Mouse (Mus musculus): ENCODE measurements at regions not wholly inside any gene's neighbourhood (a gene's known extent, or its start where the extent isn't known, plus 50 kb on each side); places are given as distances from the start of the nearest gene placed in this dataset.
A peak's percentile ranks its signal among the peaks of the same experiment; 100 is the strongest.

- ATAC-seq (ENCODE audit: low FRiP score), result no peak
- Histone ChIP-seq H3K4me2 (no peak overlapping the region), H3K36me3 (no peaks in the 10 kb centered on the region), H3K4me3 (no peak overlapping the region), H3K27me3 (no peaks in the 10 kb centered on the region), H3K9me3 (no peaks in the 10 kb centered on the region), H3K27ac (no peak overlapping the region), H3K9ac (no peak overlapping the region), H3K4me1 (replicated peaks) (no peaks in the 10 kb centered on the region)
- 83% methylated on average over 4 of the region's 4 CpGs for WGBS
These were observed 338.8 kb upstream of the Arglu1 start for GRCm38 (mm10) chr8:9029156-9029555.

- WGBS, result 66% methylated on average over 4 of the region's 4 CpGs
- ATAC-seq (ENCODE audit: low FRiP score), result no peak
These were observed 337.4 kb upstream of the Arglu1 start for GRCm38 (mm10) chr8:9027672-9028071.

GRCm38 (mm10) chr8:9025872-9026271 is 335.6 kb upstream of the Arglu1 start:
- Histone ChIP-seq H3K9ac (no peak overlapping the region), H3K4me2 (no peak overlapping the region), H3K4me1 (replicated peaks) (no peaks in the 10 kb centered on the region), H3K4me3 (no peak overlapping the region), H3K9me3 (no peaks in the 10 kb centered on the region), H3K27ac (no peak overlapping the region), H3K27me3 (no peaks in the 10 kb centered on the region), H3K36me3 (no peaks in the 10 kb centered on the region)
- WGBS, result 86% methylated on average over 3 of the region's 3 CpGs
- no peak for ATAC-seq (ENCODE audit: low FRiP score)

More at GRCm38 (mm10) chr8:9027672-9028071, 337.4 kb upstream of the Arglu1 start:
- Histone ChIP-seq H3K9ac (no peak overlapping the region), H3K36me3 (no peaks in the 10 kb centered on the region), H3K4me1 (replicated peaks) (no peaks in the 10 kb centered on the region), H3K27ac (no peak overlapping the region), H3K9me3 (no peaks in the 10 kb centered on the region), H3K4me2 (no peak overlapping the region), H3K4me3 (no peak overlapping the region), H3K27me3 (no peaks in the 10 kb centered on the region)

- Histone ChIP-seq H3K9me3 (no peaks in the 10 kb centered on the region), H3K36me3 (no peaks in the 10 kb centered on the region), H3K27ac (no peak overlapping the region), H3K27me3 (no peaks in the 10 kb centered on the region), H3K4me1 (replicated peaks) (no peaks in the 10 kb centered on the region), H3K4me2 (no peak overlapping the region), H3K4me3 (no peak overlapping the region), H3K9ac (no peak overlapping the region)
- ATAC-seq (ENCODE audit: low FRiP score), result no peak
- whole genome bisulfite sequencing, result 84% methylated on average over 3 of the region's 3 CpGs
These were observed 335.1 kb upstream of the Arglu1 start for GRCm38 (mm10) chr8:9025378-9025777.

- Histone ChIP-seq H3K4me1 (replicated peaks) (no peaks in the 10 kb centered on the region), H3K4me3 (no peak overlapping the region), H3K4me2 (no peak overlapping the region), H3K9me3 (no peaks in the 10 kb centered on the region), H3K36me3 (no peaks in the 10 kb centered on the region), H3K27me3 (no peaks in the 10 kb centered on the region), H3K9ac (no peak overlapping the region), H3K27ac (no peak overlapping the region)
- WGBS, result 97% methylated on average over 2 of the region's 2 CpGs
- ATAC-seq (ENCODE audit: low FRiP score), result no peak
These were observed 330.4 kb upstream of the Arglu1 start for GRCm38 (mm10) chr8:9020744-9021143.

- ATAC-seq (ENCODE audit: low FRiP score), result no peak
- H3K9me3 ChIP-seq, result no peaks in the 10 kb centered on the region
- H3K36me3 ChIP-seq, result no peaks in the 10 kb centered on the region
- H3K27me3 ChIP-seq, result no peaks in the 10 kb centered on the region
- H3K4me1 ChIP-seq (replicated peaks), result no peaks in the 10 kb centered on the region
- no peak overlapping the region for H3K27ac ChIP-seq
- no peak overlapping the region for H3K9ac ChIP-seq
- no peak overlapping the region for H3K4me2 ChIP-seq
- 87% methylated on average over 3 of the region's 3 CpGs for WGBS
- no peak overlapping the region for H3K4me3 ChIP-seq
These were observed 329.9 kb upstream of the Arglu1 start for GRCm38 (mm10) chr8:9020180-9020579.

- Histone ChIP-seq H3K27me3 (no peaks in the 10 kb centered on the region), H3K4me3 (no peak overlapping the region), H3K27ac (no peak overlapping the region), H3K9me3 (no peaks in the 10 kb centered on the region; the same call in 1 of the 2 replicates), H3K36me3 (no peaks in the 10 kb centered on the region), H3K9ac (no peak overlapping the region), H3K4me2 (no peak overlapping the region), H3K4me1 (replicated peaks) (no peaks in the 10 kb centered on the region)
- WGBS, result 56% methylated on average over 3 of the region's 3 CpGs
- ATAC-seq (ENCODE audit: low FRiP score), result no peak
These were observed 321.6 kb upstream of the Arglu1 start for GRCm38 (mm10) chr8:9011785-9012510.

- H3K4me2 ChIP-seq, result no peak overlapping the region
- no peaks in the 10 kb centered on the region for H3K4me1 ChIP-seq (replicated peaks)
- WGBS, result 77% methylated on average over 11 of the region's 11 CpGs
- H3K4me3 ChIP-seq, result no peak overlapping the region
- no peaks in the 10 kb centered on the region for H3K36me3 ChIP-seq
- ATAC-seq (ENCODE audit: low FRiP score), result no peak
- no peak overlapping the region for H3K9ac ChIP-seq
- H3K27ac ChIP-seq, result no peak overlapping the region
- H3K27me3 ChIP-seq, result no peaks in the 10 kb centered on the region
- no peaks in the 10 kb centered on the region; the same call in 1 of the 2 replicates for H3K9me3 ChIP-seq
These were observed 317.9 kb upstream of the Arglu1 start for GRCm38 (mm10) chr8:9008006-9008780.

GRCm38 (mm10) chr8:8999914-9000313 is 309.6 kb upstream of the Arglu1 start:
- no peak overlapping the region for H3K4me3 ChIP-seq
- H3K9ac ChIP-seq, result no peak overlapping the region
- no peak for ATAC-seq (ENCODE audit: low FRiP score)
- 82% methylated on average over 5 of the region's 5 CpGs for WGBS
- no peaks in the 10 kb centered on the region for H3K27me3 ChIP-seq
- no peaks in the 10 kb centered on the region for H3K9me3 ChIP-seq
- H3K4me1 ChIP-seq (replicated peaks), result peaks cover 8% of the 10 kb centered on the region; the same call in 1 of the 2 replicates
- no peak overlapping the region for H3K4me2 ChIP-seq
- no peak overlapping the region for H3K27ac ChIP-seq
- H3K36me3 ChIP-seq, result no peaks in the 10 kb centered on the region

- ATAC-seq (ENCODE audit: low FRiP score), result no peak
- Histone ChIP-seq H3K4me3 (no peak overlapping the region), H3K27ac (no peak overlapping the region), H3K4me1 (replicated peaks) (peaks cover 26% of the 10 kb centered on the region), H3K4me2 (no peak overlapping the region), H3K9ac (no peak overlapping the region), H3K9me3 (no peaks in the 10 kb centered on the region), H3K36me3 (no peaks in the 10 kb centered on the region), H3K27me3 (no peaks in the 10 kb centered on the region)
- 70% methylated on average over 7 of the region's 7 CpGs for WGBS
These were observed 307.3 kb upstream of the Arglu1 start for GRCm38 (mm10) chr8:8997621-8998020.

GRCm38 (mm10) chr8:8994596-8995189 is 304.4 kb upstream of the Arglu1 start:
- Histone ChIP-seq H3K36me3 (no peaks in the 10 kb centered on the region), H3K4me3 (peak overlapping the region; percentile 37), H3K9ac (peak overlapping the region; percentile 71), H3K27ac (peak overlapping the region; percentile 80), H3K4me1 (replicated peaks) (peaks cover 42% of the 10 kb centered on the region), H3K9me3 (no peaks in the 10 kb centered on the region), H3K4me2 (peak overlapping the region; percentile 70), H3K27me3 (no peaks in the 10 kb centered on the region)
- ATAC-seq (ENCODE audit: low FRiP score), result peak; percentile 88
- under 1% methylated on average over 17 of the region's 17 CpGs for WGBS

- no peaks in the 10 kb centered on the region for H3K27me3 ChIP-seq
- H3K36me3 ChIP-seq, result no peaks in the 10 kb centered on the region
- peak overlapping the region; percentile 71 for H3K9ac ChIP-seq
- H3K9me3 ChIP-seq, result no peaks in the 10 kb centered on the region
- peak; percentile 73 for ATAC-seq (ENCODE audit: low FRiP score)
- H3K27ac ChIP-seq, result peak overlapping the region; percentile 80
- peaks cover 42% of the 10 kb centered on the region for H3K4me1 ChIP-seq (replicated peaks)
- H3K4me3 ChIP-seq, result no peak overlapping the region
- H3K4me2 ChIP-seq, result peak overlapping the region; percentile 70
- 7% methylated on average over 7 of the region's 7 CpGs for WGBS
These were observed 303.7 kb upstream of the Arglu1 start for GRCm38 (mm10) chr8:8994008-8994407.
